Mouse (Mus musculus) gastrocnemius, postnatal 4 days (tissue): Measurements from ENCODE around the gene Usp26. TPM values are rescaled to one million over a fixed set of nuclear protein-coding genes. Genes with fewer than 3 reads are reported as not detected.

Source experiments
- DNase-seq, 2 experiments: peaks; one replicate each; pipeline ENCODE4 v3.0.0; 2021 to 2022; ENCODE audit warnings: low spot score in 2 of 2, mixed read lengths in 2 of 2
- long read RNA-seq, 2 experiments: library from polyadenylated mRNA; stranded (forward); transcript quantifications; one replicate each; pipeline ENCODE4 v2.0.0; 2021
- total RNA-seq, 2 experiments: library from RNA; stranded (reverse); gene quantifications; 2 replicates each; pipeline ENCODE4 v1.2.3; 2021

The Usp26 gene
- not detected for total RNA-seq
- long read RNA-seq, experiment 1, result 0 reads
- long read RNA-seq, experiment 2, result 0 reads

GRCm38 (mm10) chrX:51801133-51801532 is at the start of gene Usp26:
Gene Usp26 (minus strand): TSS chrX:51801233.
- no peak for DNase-seq

GRCm38 (mm10) chrX:51814466-51815247 is 13.6 kb upstream of the Usp26 start:
- no peak for DNase-seq

- peak in 1 of 2 experiments; percentile 9 for DNase-seq
Observed at GRCm38 (mm10) chrX:51767457-51767856, 33.6 kb downstream of the Usp26 start.

- DNase-seq, result peak in 1 of 2 experiments; percentile 24
Observed at GRCm38 (mm10) chrX:51736450-51736849, 64.6 kb downstream of the Usp26 start.

- DNase-seq, result no peak
Observed at GRCm38 (mm10) chrX:51714086-51714745, 86.8 kb downstream of the Usp26 start.

GRCm38 (mm10) chrX:51712996-51713395 is 88.0 kb downstream of the Usp26 start:
- no peak for DNase-seq

Other genes with a start within 250 kb of the Usp26 start
- gene Hs6st2, start 119.4 kb downstream of the Usp26 start, total RNA-seq, result 10 to 100 TPM; 49.7 to 56.9 TPM
- not detected for gene 1700080O16Rik, start 171.5 kb upstream of the Usp26 start, total RNA-seq